Mouse (Mus musculus) heart, adult 2 months (tissue): ENCODE data around the gene Myl10. TPM values are rescaled to one million over a fixed set of nuclear protein-coding genes. Genes with fewer than 3 reads are reported as not detected.

Experiments
- DNase-seq, 2 experiments: peaks; one replicate each; pipeline ENCODE4 v3.0.0; 2021
- H3K27ac ChIP-seq: fragments of 200-600 bp; 2 replicates; pipeline ENCODE4 v1.8.1; 2022
- H3K27me3 ChIP-seq: fragments of 200-500 bp; 2 replicates; pipeline ENCODE4 v1.6.1; 2012; ENCODE audit warnings: mild to moderate bottlenecking, low read length, inconsistent platforms, mixed read lengths; ENCODE audit not compliant: control insufficient read depth, insufficient read depth
- H3K36me3 ChIP-seq: fragments of 200-500 bp; 2 replicates; pipeline ENCODE4 v1.6.1; 2012; ENCODE audit warnings: low read length, inconsistent platforms; ENCODE audit not compliant: control insufficient read depth, insufficient read depth
- H3K4me1 ChIP-seq: fragments of 200-500 bp; 2 replicates; pipeline ENCODE4 v1.6.1; 2011; ENCODE audit warnings: low read length; ENCODE audit not compliant: control insufficient read depth, insufficient read depth
- H3K4me3 ChIP-seq: fragments of 200-600 bp; 2 replicates; pipeline ENCODE4 v1.8.1; 2022
- H3K79me2 ChIP-seq: fragments of 200-500 bp; replicated peaks from 2 replicates; pipeline ENCODE4 v1.6.1; 2012; ENCODE audit warnings: mild to moderate bottlenecking, inconsistent platforms, low read length, moderate library complexity, mixed read lengths; ENCODE audit not compliant: control insufficient read depth, insufficient read depth
- H3K9ac ChIP-seq: fragments of 200-500 bp; 2 replicates; pipeline ENCODE4 v1.6.1; 2012; ENCODE audit warnings: low read depth, mild to moderate bottlenecking, control low read depth, inconsistent platforms, low read length, mixed read lengths
- CTCF ChIP-seq: fragments of 200-600 bp; IDR thresholded peaks from 2 replicates; pipeline ENCODE4 v1.8.1; 2022; ENCODE audit warnings: antibody characterized with exemption, mild to moderate bottlenecking, moderate library complexity
- EP300 ChIP-seq: fragments of 200-500 bp; IDR thresholded peaks from 2 replicates; pipeline ENCODE4 v1.6.1; 2011; ENCODE audit warnings: low read depth, low read length, control low read depth; ENCODE audit not compliant: insufficient read depth
- POLR2A ChIP-seq: fragments of 200-500 bp; IDR thresholded peaks from 2 replicates; pipeline ENCODE4 v1.6.1; 2011; ENCODE audit warnings: mild to moderate bottlenecking, low read depth, low read length, control low read depth; ENCODE audit not compliant: insufficient read depth
- WGBS: fragments of 180-500 bp; shearing (Covaris S2); methylation state at CpG from one replicate; pipeline ENCODE4 v1.1.7; 2018; 5-methylcytosine and 5-hydroxymethylcytosine counted together
- intact Hi-C: fragments of 180-260 bp; cut with DNase I; formaldehyde crosslinking; loops from one replicate; pipeline ENCODE4 v1.15.1; 2025
- polyA plus RNA-seq: library from polyadenylated mRNA; depleted of rRNA; stranded (reverse); fragments of >200 nt; gene quantifications from 2 replicates; pipeline ENCODE4 v1.2.3, GENCODE M21; 2012
- total RNA-seq, 2 experiments: library from RNA; stranded (reverse); gene quantifications; 2 replicates each; pipeline ENCODE4 v1.2.3; 2021

Gene Myl10
- total and polyA plus RNA-seq, 3 experiments: not detected

DNA sequence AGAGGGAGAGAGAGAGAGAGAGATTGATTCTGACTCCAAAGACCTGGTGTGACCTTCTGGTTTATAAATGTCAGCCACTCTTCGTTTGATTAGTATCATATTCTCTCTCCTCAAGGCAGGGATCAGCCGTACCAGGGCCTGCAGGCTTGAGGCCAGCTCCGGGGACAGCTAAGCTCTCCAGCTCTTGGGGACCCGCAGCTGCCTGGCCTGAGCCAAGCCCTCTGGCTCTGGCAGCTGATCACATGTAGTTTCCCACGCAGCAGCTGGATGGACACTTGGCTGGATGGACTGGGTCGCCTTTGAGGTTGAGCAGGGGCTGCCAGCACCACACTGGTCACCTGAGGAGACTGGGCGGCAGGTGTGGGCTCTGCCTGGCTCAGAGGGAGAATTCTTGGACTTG, 5.4 kb upstream of the Myl10 start:
- no peak overlapping the region for H3K27ac ChIP-seq
- TF ChIP-seq CTCF (no peak), EP300 (no peak), POLR2A (no peak)
- intact Hi-C loops: no loop called here
- no peak overlapping the region for H3K4me3 ChIP-seq
- H3K36me3 ChIP-seq: no peaks in the 10 kb centered on the region
- 38% methylated on average over 7 of the region's 7 CpGs for WGBS
- peak in 1 of 2 experiments; percentile 40 for DNase-seq
- H3K4me1 ChIP-seq: no peaks in the 10 kb centered on the region
- no peaks in the 10 kb centered on the region; the same call in 1 of the 2 replicates for H3K27me3 ChIP-seq
- H3K9ac ChIP-seq: no peak overlapping the region
- H3K79me2 ChIP-seq: no peaks in the 10 kb centered on the region

DNA sequence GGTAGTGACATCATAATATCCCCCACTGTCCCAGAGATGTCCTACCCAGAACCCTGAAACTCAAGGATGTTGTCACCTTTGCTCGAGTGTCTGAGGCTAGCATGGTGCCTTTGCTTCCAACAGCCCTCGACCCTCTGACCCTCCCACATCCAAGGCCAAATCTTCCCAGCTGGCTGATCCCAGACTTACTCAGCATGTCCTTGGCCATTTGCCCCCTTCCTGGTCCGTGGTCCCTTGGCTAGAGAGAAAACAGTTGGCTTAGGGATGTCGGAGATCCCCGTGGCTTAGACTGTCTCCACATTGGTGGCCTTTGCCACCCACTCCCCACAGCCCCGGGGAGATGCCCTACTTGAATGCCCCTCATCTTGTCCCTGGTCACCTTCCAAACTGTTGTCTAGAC, 4.1 kb upstream of the Myl10 start:
- no peak for TF ChIP-seq POLR2A
- TF ChIP-seq EP300: no peak
- no peak for TF ChIP-seq CTCF
- no peak for DNase-seq
- no peak overlapping the region for H3K9ac ChIP-seq
- no peaks in the 10 kb centered on the region; the same call in 1 of the 2 replicates for H3K27me3 ChIP-seq
- 48% methylated on average over 6 of the region's 6 CpGs for WGBS
- H3K27ac ChIP-seq: no peak overlapping the region
- no peaks in the 10 kb centered on the region for H3K79me2 ChIP-seq
- intact Hi-C loops: no loop called here
- no peak overlapping the region for H3K4me3 ChIP-seq
- no peaks in the 10 kb centered on the region for H3K4me1 ChIP-seq
- H3K36me3 ChIP-seq: no peaks in the 10 kb centered on the region

DNA sequence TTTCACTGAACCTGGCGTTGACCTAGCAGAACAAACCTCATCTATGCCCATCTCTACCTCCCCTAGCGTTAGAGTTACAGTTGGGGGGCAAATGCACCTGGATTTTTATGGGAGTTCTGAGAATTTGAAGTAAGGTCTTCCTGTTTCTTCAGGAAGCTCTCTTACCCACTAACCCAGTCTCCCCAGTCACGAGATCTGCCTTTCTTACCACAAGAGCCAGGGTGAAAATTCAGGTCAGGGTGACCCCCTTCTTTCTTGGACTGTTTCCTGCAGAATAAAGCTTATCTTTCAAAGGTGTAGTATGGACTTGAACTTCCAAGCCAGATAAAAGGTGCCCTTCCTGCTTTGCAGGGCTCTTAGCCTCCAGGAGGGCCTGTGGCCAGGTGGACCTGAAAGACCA, 1.8 kb upstream of the Myl10 start:
- Histone ChIP-seq H3K9ac (no peak overlapping the region), H3K4me1 (no peaks in the 10 kb centered on the region), H3K27ac (no peak overlapping the region), H3K27me3 (no peaks in the 10 kb centered on the region; the same call in 1 of the 2 replicates), H3K4me3 (no peak overlapping the region), H3K36me3 (no peaks in the 10 kb centered on the region), H3K79me2 (no peaks in the 10 kb centered on the region)
- WGBS: 54% methylated on average over 3 of the region's 3 CpGs
- DNase-seq: no peak
- intact Hi-C loops: no loop called here
- no peak for TF ChIP-seq CTCF
- TF ChIP-seq EP300: no peak
- TF ChIP-seq POLR2A: no peak

DNA sequence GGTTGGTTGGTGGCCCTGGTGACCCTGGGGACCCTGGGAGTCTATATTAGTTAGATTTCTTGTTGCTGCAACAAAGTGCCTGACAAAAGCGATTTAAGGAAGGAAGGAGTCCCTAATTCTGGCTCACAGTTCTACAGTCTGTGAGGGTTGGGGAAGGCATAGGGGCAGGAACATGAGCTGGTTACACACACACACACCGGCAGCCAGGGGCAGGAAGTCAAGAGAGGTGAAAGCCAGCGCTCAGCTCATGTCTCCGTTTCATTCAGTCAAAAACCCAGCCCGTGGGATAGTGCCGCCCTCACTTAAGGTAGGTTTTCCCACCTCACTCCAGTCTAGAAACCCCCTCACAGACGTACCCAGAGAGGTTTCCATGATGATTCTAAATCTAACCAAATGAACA, 472 bp downstream of the Myl10 start:
- 68% methylated on average over 7 of the region's 7 CpGs for WGBS
- no peak for DNase-seq
- TF ChIP-seq POLR2A (no peak), CTCF (no peak), EP300 (no peak)

DNA sequence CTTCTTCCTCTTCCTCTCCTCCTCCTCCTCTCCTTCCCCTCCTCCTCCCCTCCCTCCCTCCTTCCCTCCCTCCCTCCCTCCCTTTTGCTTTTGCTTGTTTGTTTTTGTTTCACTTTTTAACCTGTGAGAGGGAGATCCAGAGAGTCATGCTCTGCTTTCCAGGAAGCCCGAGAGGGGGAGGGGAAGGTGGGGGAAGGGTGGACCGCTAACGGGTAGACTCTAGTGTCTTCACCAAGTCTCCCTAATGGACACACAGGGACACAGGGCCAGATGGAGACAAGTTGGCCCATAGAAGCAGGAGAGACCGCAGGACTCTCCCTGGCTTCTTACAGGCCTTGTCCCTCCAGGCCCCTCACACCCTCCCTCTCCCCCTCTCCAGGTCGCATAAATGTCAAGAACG, 2.0 kb downstream of the Myl10 start:
- intact Hi-C loops: no loop called here
- no peak overlapping the region for H3K9ac ChIP-seq
- H3K4me3 ChIP-seq: no peak overlapping the region
- H3K79me2 ChIP-seq: no peaks in the 10 kb centered on the region
- H3K27me3 ChIP-seq: no peaks in the 10 kb centered on the region
- no peaks in the 10 kb centered on the region for H3K36me3 ChIP-seq
- no peak overlapping the region for H3K27ac ChIP-seq
- WGBS: 54% methylated on average over 6 of the region's 6 CpGs
- TF ChIP-seq EP300 (no peak), CTCF (no peak), POLR2A (no peak)
- DNase-seq: no peak
- no peaks in the 10 kb centered on the region for H3K4me1 ChIP-seq

More for the DNA sequence above, 472 bp downstream of the Myl10 start:
- H3K4me3 ChIP-seq: no peak overlapping the region
- H3K9ac ChIP-seq: no peak overlapping the region
- no peaks in the 10 kb centered on the region for H3K27me3 ChIP-seq
- intact Hi-C loops: no loop called here
- no peaks in the 10 kb centered on the region for H3K36me3 ChIP-seq
- no peak overlapping the region for H3K27ac ChIP-seq
- no peaks in the 10 kb centered on the region for H3K79me2 ChIP-seq
- H3K4me1 ChIP-seq: no peaks in the 10 kb centered on the region

DNA sequence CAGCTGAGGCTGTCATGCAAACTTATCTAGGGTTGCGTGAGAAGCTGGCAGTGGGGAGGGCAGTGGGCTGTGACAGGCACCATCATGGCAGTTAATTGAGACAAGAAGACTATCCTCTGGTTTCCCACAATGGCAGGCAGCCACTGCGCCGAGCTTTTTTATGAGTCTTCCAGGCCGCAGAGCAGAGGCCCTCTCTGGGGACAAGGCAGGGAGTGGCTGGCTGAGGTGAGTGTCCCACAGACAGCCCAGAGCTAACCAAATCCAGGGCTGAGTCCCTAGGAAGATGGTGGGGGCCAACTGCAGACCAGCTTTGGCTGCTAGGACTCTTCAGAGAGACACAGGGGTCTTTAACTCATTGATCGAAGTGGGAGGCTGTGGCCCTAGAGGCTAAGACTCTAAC, 3.6 kb downstream of the Myl10 start:
- no peak overlapping the region for H3K27ac ChIP-seq
- H3K9ac ChIP-seq: no peak overlapping the region
- no peak for DNase-seq
- H3K79me2 ChIP-seq: no peaks in the 10 kb centered on the region
- 85% methylated on average over 5 of the region's 5 CpGs for WGBS
- H3K4me3 ChIP-seq: no peak overlapping the region
- no peaks in the 10 kb centered on the region for H3K36me3 ChIP-seq
- no peaks in the 10 kb centered on the region for H3K27me3 ChIP-seq
- H3K4me1 ChIP-seq: no peaks in the 10 kb centered on the region
- TF ChIP-seq EP300: no peak
- no peak for TF ChIP-seq CTCF
- TF ChIP-seq POLR2A: no peak
- intact Hi-C loops: no loop called here

DNA sequence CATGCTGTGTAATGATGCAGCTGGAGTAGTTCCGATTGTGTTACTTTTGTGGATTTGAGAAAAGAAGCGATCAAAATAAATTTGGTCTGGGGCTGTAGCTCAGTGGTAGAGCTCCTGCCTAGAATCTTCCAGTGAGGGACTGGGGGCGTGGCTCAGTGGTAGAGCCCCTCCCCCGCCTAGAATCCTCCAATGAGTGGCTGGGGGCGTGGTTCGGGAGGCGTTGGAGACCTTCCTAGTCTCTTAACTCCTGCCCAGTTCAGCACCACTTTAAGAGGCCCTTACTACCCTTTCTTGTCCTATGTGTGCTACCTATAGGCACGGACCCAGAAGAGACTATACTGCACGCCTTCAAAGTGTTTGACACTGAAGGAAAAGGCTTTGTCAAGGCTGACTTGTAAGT, 4.7 kb downstream of the Myl10 start:
- H3K79me2 ChIP-seq: no peaks in the 10 kb centered on the region
- H3K4me1 ChIP-seq: no peaks in the 10 kb centered on the region
- TF ChIP-seq EP300: no peak
- no peak for TF ChIP-seq CTCF
- TF ChIP-seq POLR2A: no peak
- no peak overlapping the region for H3K4me3 ChIP-seq
- WGBS: 75% methylated on average over 9 of the region's 9 CpGs
- intact Hi-C loops: no loop called here
- DNase-seq: no peak
- no peak overlapping the region for H3K27ac ChIP-seq
- H3K36me3 ChIP-seq: no peaks in the 10 kb centered on the region
- no peak overlapping the region for H3K9ac ChIP-seq
- no peaks in the 10 kb centered on the region for H3K27me3 ChIP-seq
